Comparison of ENCODE assay signal across 10 mouse cellular contexts in genomic region chr19:40348175-40348574, GRCm38 (mm10).
DNase-seq lines count a peak whose midpoint lies in the region; ATAC-seq and TF ChIP-seq lines count a peak whose summit lies in the region.
"Had no signal": no experiment of that assay in that cellular context is flagged by ENCODE, and none has a peak within 500 bp of the region (broad histone marks: within the 10 kb centered on the region; RNA-seq: fewer than 3 reads in every experiment).

No protein-coding gene starts in this region.

- ATAC-seq in limb, embryonic 13.5 days (ENCODE audit: low FRiP score, low read depth): no peak; the same call in 1 of the 2 replicates
- ATAC-seq in forebrain, postnatal 0 days: peak; percentile 72
- peak; percentile 62; the same call in 1 of the 2 replicates for ATAC-seq in neural tube, embryonic 14.5 days (ENCODE audit: low read depth)

- peak overlapping the region; percentile 52; the same call in 1 of the 2 replicates for H3K27ac ChIP-seq in limb, embryonic 13.5 days
- H3K27ac ChIP-seq in limb, embryonic 10.5 days: no peak overlapping the region
- peak overlapping the region; percentile 69 for H3K27ac ChIP-seq in forebrain, postnatal 0 days (ENCODE audit: low read depth, low read length)
- H3K27ac ChIP-seq in neural tube, embryonic 14.5 days (ENCODE audit: low read depth, low read length): peak overlapping the region; percentile 30; the same call in 1 of the 2 replicates

- H3K4me2 ChIP-seq in limb, embryonic 13.5 days (replicated peaks): no peak overlapping the region
- H3K4me2 ChIP-seq in forebrain, postnatal 0 days (ENCODE audit: low read depth): no peak overlapping the region
- no peak overlapping the region for H3K4me2 ChIP-seq in neural tube, embryonic 14.5 days (ENCODE audit: low read depth, low read length)
- H3K4me2 ChIP-seq: lung, embryonic 14.5 days had no signal

- no peak for TF ChIP-seq CTCF in forebrain, postnatal 0 days (IDR thresholded peaks at IDR 0.05; ENCODE audit: low read depth)

- no peaks in the 10 kb centered on the region for H3K9me3 ChIP-seq in limb, embryonic 13.5 days
- H3K9me3 ChIP-seq in limb, embryonic 10.5 days (replicated peaks): no peaks in the 10 kb centered on the region
- no peaks in the 10 kb centered on the region for H3K9me3 ChIP-seq in forebrain, postnatal 0 days (ENCODE audit: low read length)
- H3K9me3 ChIP-seq in neural tube, embryonic 14.5 days (ENCODE audit: control insufficient read depth, low read length): no peaks in the 10 kb centered on the region

- H3K9ac ChIP-seq in limb, embryonic 13.5 days: no peak overlapping the region
- H3K9ac ChIP-seq in forebrain, postnatal 0 days: no peak overlapping the region
- H3K9ac ChIP-seq in neural tube, embryonic 14.5 days (replicated peaks; ENCODE audit: low read depth, low read length): no peak overlapping the region
- H3K9ac ChIP-seq: lung, embryonic 14.5 days had no signal

- 74% methylated on average over 7 of the region's 7 CpGs for WGBS in limb, embryonic 13.5 days
- WGBS in limb, embryonic 10.5 days: 89% methylated on average over 7 of the region's 7 CpGs
- 13% methylated on average over 7 of the region's 7 CpGs for WGBS in forebrain, postnatal 0 days
- WGBS in neural tube, embryonic 14.5 days: 42% methylated on average over 7 of the region's 7 CpGs

- H3K36me3 ChIP-seq in limb, embryonic 13.5 days: peaks cover 9% of the 10 kb centered on the region
- no peaks in the 10 kb centered on the region for H3K36me3 ChIP-seq in limb, embryonic 10.5 days
- peaks cover 22% of the 10 kb centered on the region for H3K36me3 ChIP-seq in forebrain, postnatal 0 days (ENCODE audit: insufficient read depth)
- H3K36me3 ChIP-seq in neural tube, embryonic 14.5 days (ENCODE audit: control insufficient read depth, insufficient read depth, low read length): no peaks in the 10 kb centered on the region; the same call in 1 of the 2 replicates

- no peaks in the 10 kb centered on the region for H3K4me1 ChIP-seq in limb, embryonic 13.5 days
- no peaks in the 10 kb centered on the region for H3K4me1 ChIP-seq in limb, embryonic 10.5 days
- H3K4me1 ChIP-seq in forebrain, postnatal 0 days (ENCODE audit: insufficient read depth): peaks cover 15% of the 10 kb centered on the region
- peaks cover 5% of the 10 kb centered on the region; the same call in 1 of the 2 replicates for H3K4me1 ChIP-seq in neural tube, embryonic 14.5 days (ENCODE audit: control insufficient read depth, insufficient read depth, low read length)

- no peak for DNase-seq in limb, embryonic 10.5 days (ENCODE audit: low spot score)
- DNase-seq in cerebellum, adult 9-11 months: peak; percentile 93
- peak; percentile 52 for DNase-seq in forebrain, postnatal 0 days
- DNase-seq in kidney, postnatal 25 days: no peak
- no peak for DNase-seq in frontal cortex, postnatal 14 days (ENCODE audit: low spot score in 2 of 2)
- no peak for DNase-seq in layer of hippocampus, adult 8-10 months (ENCODE audit: low spot score in 2 of 2)
- DNase-seq: lung, embryonic 14.5 days; thymus, adult 18-20 months had no signal

- H3K27me3 ChIP-seq in limb, embryonic 13.5 days: no peaks in the 10 kb centered on the region
- H3K27me3 ChIP-seq in limb, embryonic 10.5 days (ENCODE audit: low read depth, poor library complexity, severe bottlenecking): no peaks in the 10 kb centered on the region
- no peaks in the 10 kb centered on the region for H3K27me3 ChIP-seq in forebrain, postnatal 0 days (ENCODE audit: insufficient read depth, low read length)
- no peaks in the 10 kb centered on the region for H3K27me3 ChIP-seq in neural tube, embryonic 14.5 days (ENCODE audit: control insufficient read depth, insufficient read depth, low read length)

- no peak overlapping the region for H3K4me3 ChIP-seq in limb, embryonic 13.5 days
- no peak overlapping the region for H3K4me3 ChIP-seq in limb, embryonic 10.5 days
- no peak overlapping the region for H3K4me3 ChIP-seq in forebrain, postnatal 0 days (ENCODE audit: low read depth, low read length)
- no peak overlapping the region for H3K4me3 ChIP-seq in neural tube, embryonic 14.5 days (ENCODE audit: low read depth, low read length)

Comparison
In these comparisons a context has a peak if more than half of its experiments do, and no peak if none do; other contexts are left out.
1. DNase-seq: peak in cerebellum, adult 9-11 months (single experiment) and forebrain, postnatal 0 days (single experiment); none in limb, embryonic 10.5 days (single experiment), kidney, postnatal 25 days (0 of 2), frontal cortex, postnatal 14 days (0 of 2) and layer of hippocampus, adult 8-10 months (0 of 2).